Mouse (Mus musculus): ENCODE results near the gene Morn1. TPM values are rescaled to one million over a fixed set of nuclear protein-coding genes. Genes with fewer than 3 reads are reported as not detected.

The Morn1 gene
- polyA plus RNA-seq, 1 experiment, result 6.5 TPM

DNA sequence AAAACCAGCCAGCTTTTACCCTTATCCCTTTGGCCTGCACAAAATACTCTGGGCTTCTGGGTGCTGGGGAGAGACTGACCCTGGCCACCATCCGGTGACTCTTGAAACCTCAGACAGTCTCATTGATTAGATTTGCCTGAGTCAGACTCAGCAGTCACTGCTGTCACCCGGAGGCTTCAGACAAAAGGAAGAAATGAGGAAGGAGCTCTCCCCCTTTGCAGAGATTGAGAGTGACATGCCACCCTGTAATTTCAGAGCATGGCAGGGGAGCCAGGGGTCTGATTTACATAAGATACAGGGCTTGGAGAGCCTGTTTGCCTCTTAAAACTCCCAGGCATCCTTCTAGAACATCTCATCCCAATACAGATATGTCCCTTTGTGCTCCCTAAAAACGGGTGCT lies 46.8 kb downstream of the Morn1 start:
- H3K4me1 ChIP-seq (ENCODE audit: control insufficient read depth, insufficient read depth, low read length), result no peaks in the 10 kb centered on the region
- 38% methylated on average over 3 of the region's 3 CpGs for WGBS

DNA sequence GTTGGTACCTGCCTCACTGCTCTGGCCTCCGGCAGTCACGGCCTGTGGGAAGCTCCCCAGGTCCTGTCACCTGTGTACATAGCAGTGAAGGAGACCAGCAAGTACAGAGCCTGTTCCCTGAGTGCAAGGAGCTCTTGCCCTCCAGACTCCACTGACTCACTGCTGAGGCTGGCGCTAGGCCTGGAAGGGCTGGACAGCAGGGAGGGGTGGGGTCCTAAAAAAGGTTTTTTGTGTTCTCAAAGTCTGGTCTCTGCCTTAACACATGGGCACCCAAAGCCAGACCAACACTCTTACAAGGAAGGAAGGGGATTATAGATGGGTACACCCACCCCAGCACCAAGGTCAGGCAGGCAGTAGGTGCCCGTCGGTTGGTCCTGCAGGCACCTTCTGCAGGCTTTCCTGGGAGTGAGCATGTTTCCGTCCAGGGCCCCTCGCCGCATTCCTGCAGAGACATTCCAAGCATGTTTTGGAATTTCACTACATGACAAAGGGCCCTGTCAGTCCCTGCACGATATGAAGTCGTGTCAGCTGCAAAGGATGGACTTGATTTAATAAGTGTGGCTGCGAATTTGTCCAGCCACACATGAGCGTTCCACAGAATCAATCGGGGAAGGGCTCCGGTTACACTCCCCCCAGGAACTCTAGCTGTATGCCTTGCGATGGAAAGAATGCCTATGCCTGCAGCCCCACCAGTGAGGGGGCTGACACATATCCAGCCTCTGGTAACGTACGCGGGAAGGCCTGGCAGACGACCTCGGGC lies 47.5 kb downstream of the Morn1 start:
- 86% methylated on average over 20 of the region's 20 CpGs for WGBS
- Histone ChIP-seq H3K4me1 (ENCODE audit: control insufficient read depth, insufficient read depth, low read length) (no peaks in the 10 kb centered on the region), H3K4me3 (replicated peaks; ENCODE audit: control insufficient read depth, low read depth, low read length) (no peak overlapping the region), H3K27ac (ENCODE audit: control insufficient read depth, insufficient read depth, low read depth, low read length, poor library complexity) (no peak overlapping the region)
- TF ChIP-seq POLR2A (IDR thresholded peaks at IDR 0.05; ENCODE audit: borderline replicate concordance, control insufficient read depth, low read depth, low read length) (no peak), CTCF (IDR thresholded peaks at IDR 0.05; ENCODE audit: control insufficient read depth, insufficient read depth, low read length) (no peak)

More for the DNA sequence above, 46.8 kb downstream of the Morn1 start:
- Histone ChIP-seq H3K4me3 (replicated peaks; ENCODE audit: control insufficient read depth, low read depth, low read length) (no peak overlapping the region), H3K27ac (ENCODE audit: control insufficient read depth, insufficient read depth, low read depth, low read length, poor library complexity) (no peak overlapping the region)
- TF ChIP-seq POLR2A (IDR thresholded peaks at IDR 0.05; ENCODE audit: borderline replicate concordance, control insufficient read depth, low read depth, low read length), result no peak
- no peak for TF ChIP-seq CTCF (IDR thresholded peaks at IDR 0.05; ENCODE audit: control insufficient read depth, insufficient read depth, low read length)

DNA sequence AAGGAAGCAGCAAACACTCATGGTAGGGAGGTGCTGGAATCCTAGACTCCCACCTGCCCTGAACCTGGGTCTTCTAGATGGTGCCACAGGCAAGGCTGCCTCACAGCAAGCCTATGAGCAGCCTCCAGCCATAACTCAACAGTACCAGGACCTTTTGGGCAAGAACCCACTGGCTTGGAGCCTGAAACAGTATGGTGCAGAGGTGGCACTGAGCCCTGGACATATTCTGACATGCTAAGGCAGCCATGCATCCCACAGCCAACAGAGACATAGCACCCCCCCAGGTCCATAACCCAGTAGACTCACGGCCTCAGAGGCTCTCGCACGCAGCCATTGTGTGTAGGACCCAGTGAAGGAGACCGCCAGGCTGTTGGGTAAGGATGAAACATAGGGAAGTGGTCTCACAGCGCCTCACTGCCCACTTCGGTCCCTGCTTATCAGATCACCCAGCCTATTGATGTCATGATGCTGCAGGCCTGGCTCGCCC lies 48.4 kb downstream of the Morn1 start:
- H3K4me1 ChIP-seq (ENCODE audit: control insufficient read depth, insufficient read depth, low read length), result no peaks in the 10 kb centered on the region
- WGBS, result 72% methylated on average over 7 of the region's 7 CpGs
- no peak overlapping the region for H3K27ac ChIP-seq (ENCODE audit: control insufficient read depth, insufficient read depth, low read depth, low read length, poor library complexity)
- H3K4me3 ChIP-seq (replicated peaks; ENCODE audit: control insufficient read depth, low read depth, low read length), result no peak overlapping the region
- TF ChIP-seq CTCF (IDR thresholded peaks at IDR 0.05; ENCODE audit: control insufficient read depth, insufficient read depth, low read length) (no peak), POLR2A (IDR thresholded peaks at IDR 0.05; ENCODE audit: borderline replicate concordance, control insufficient read depth, low read depth, low read length) (no peak)

DNA sequence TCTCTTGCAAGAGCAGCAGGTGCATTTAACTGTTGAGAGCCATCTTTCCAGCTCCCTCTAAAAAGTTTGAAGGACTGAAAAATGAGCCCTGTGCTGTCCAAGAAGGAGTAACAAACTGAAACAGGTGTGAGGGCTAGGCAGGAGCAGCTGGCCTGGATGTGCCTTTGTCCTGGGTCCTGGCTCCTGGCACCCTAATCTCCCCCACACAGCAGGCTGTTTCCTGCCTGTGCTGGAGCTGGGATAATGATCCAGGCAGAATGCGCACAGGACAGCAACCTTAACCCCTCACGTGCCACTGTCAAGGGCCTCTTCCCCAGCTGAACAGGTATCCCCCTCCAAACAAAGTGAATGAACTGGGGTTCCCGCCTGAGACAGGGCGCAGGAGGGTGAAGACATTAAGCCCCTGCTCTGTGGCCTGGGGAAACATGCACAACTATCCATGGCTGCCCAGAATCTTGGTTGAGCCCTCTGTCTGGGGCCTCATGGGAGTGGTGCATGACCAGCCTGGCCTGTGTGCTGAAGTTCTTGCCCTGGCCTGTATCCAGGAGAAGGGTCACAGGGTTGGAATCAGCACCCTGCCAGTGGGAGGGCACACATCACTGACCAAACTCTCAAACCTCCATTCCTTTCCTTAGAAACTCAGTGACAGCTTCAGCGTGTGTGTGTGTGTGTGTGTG lies 49.7 kb downstream of the Morn1 start:
- TF ChIP-seq CTCF (IDR thresholded peaks at IDR 0.05; ENCODE audit: control insufficient read depth, insufficient read depth, low read length), result no peak
- TF ChIP-seq POLR2A (IDR thresholded peaks at IDR 0.05; ENCODE audit: borderline replicate concordance, control insufficient read depth, low read depth, low read length), result no peak
- no peaks in the 10 kb centered on the region for H3K4me1 ChIP-seq (ENCODE audit: control insufficient read depth, insufficient read depth, low read length)
- WGBS, result 88% methylated on average over 5 of the region's 5 CpGs
- no peak overlapping the region for H3K27ac ChIP-seq (ENCODE audit: control insufficient read depth, insufficient read depth, low read depth, low read length, poor library complexity)
- no peak overlapping the region for H3K4me3 ChIP-seq (replicated peaks; ENCODE audit: control insufficient read depth, low read depth, low read length)

DNA sequence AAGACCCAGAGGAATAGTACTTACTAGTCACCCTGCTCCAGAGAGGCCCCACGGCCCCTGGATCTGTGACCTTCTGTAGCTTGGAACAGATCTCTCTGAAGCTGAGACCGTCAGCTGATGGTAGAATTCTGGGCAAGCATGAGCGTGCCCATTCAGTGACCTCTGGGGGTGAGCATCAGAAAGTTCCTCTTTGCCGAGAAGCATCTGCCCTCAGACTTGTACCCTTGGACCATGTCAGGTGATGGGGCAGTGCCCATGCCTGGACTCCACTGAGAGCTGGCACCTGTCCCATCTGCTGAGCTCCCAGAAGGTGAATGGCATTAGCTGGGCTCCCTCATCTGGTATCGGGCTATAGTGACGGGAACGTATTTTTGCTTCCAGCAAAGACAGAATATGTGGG lies 51.5 kb downstream of the Morn1 start:
- TF ChIP-seq CTCF (IDR thresholded peaks at IDR 0.05; ENCODE audit: control insufficient read depth, insufficient read depth, low read length) (no peak), POLR2A (IDR thresholded peaks at IDR 0.05; ENCODE audit: borderline replicate concordance, control insufficient read depth, low read depth, low read length) (no peak)
- Histone ChIP-seq H3K4me1 (ENCODE audit: control insufficient read depth, insufficient read depth, low read length) (no peaks in the 10 kb centered on the region), H3K27ac (ENCODE audit: control insufficient read depth, insufficient read depth, low read depth, low read length, poor library complexity) (no peak overlapping the region), H3K4me3 (replicated peaks; ENCODE audit: control insufficient read depth, low read depth, low read length) (no peak overlapping the region)
- WGBS, result 76% methylated on average over 7 of the region's 7 CpGs

DNA sequence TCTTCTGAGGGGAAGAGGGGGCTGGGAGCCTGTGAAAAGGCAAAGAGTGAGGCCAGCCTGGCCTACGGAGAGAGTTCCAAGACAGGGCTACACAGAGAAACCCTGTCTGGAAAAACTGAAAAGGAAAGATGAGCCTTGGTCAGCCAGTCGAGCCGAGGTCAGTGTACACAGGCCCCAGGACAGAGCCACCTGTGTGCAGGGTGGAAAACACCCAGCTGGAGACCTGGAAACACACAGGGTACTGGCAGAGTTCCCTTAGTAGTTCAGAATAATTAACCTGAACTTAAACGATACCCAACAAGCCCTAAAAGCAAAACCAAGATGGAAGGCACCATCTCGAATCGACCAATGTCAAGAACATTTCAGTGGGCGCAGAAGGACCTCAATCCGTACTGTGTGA lies 52.1 kb downstream of the Morn1 start:
- Histone ChIP-seq H3K4me1 (ENCODE audit: control insufficient read depth, insufficient read depth, low read length) (no peaks in the 10 kb centered on the region), H3K27ac (ENCODE audit: control insufficient read depth, insufficient read depth, low read depth, low read length, poor library complexity) (no peak overlapping the region), H3K4me3 (replicated peaks; ENCODE audit: control insufficient read depth, low read depth, low read length) (no peak overlapping the region)
- TF ChIP-seq CTCF (IDR thresholded peaks at IDR 0.05; ENCODE audit: control insufficient read depth, insufficient read depth, low read length), result no peak
- TF ChIP-seq POLR2A (IDR thresholded peaks at IDR 0.05; ENCODE audit: borderline replicate concordance, control insufficient read depth, low read depth, low read length), result no peak
- WGBS, result 82% methylated on average over 8 of the region's 8 CpGs

DNA sequence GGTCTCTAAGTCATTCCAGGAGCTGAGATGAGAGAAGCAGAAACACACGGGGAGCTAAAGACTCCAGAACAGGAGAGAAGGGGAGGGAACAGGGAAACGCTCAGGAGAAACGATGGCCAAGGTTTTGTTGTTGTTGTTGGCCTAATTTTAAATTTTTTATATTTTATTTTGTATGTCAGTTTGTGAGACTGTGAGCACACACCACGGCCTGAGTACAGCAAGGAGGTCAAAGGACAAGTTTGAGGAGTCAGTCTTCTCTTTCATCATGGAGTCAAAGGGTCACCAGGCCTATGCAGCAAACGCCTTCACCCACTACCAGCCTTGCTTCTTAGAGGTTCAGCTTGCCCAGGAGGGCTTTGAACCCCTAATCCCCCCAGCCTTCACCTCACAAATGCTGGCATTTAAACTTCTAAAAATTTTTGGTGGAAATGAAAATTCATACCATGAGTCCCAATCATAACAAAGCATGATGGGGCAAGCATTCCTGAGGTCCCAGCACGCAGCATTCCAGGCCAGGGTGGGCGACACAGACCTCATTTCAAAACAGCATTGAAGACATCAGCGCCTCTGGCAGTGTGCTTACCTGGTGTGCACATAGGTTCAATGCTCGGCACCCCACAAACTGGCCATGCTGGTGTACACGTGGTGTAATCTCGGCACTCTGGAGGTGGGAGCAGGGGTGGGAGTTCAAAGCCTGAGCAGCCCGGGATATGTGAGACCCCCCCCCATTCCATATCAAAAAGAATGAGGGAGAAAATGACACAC lies 53.1 kb downstream of the Morn1 start:
- no peak overlapping the region for H3K4me3 ChIP-seq (replicated peaks; ENCODE audit: control insufficient read depth, low read depth, low read length)
- WGBS, result 82% methylated on average over 12 of the region's 12 CpGs
- H3K4me1 ChIP-seq (ENCODE audit: control insufficient read depth, insufficient read depth, low read length), result no peaks in the 10 kb centered on the region
- TF ChIP-seq POLR2A (IDR thresholded peaks at IDR 0.05; ENCODE audit: borderline replicate concordance, control insufficient read depth, low read depth, low read length), result no peak
- no peak for TF ChIP-seq CTCF (IDR thresholded peaks at IDR 0.05; ENCODE audit: control insufficient read depth, insufficient read depth, low read length)
- no peak overlapping the region for H3K27ac ChIP-seq (ENCODE audit: control insufficient read depth, insufficient read depth, low read depth, low read length, poor library complexity)

DNA sequence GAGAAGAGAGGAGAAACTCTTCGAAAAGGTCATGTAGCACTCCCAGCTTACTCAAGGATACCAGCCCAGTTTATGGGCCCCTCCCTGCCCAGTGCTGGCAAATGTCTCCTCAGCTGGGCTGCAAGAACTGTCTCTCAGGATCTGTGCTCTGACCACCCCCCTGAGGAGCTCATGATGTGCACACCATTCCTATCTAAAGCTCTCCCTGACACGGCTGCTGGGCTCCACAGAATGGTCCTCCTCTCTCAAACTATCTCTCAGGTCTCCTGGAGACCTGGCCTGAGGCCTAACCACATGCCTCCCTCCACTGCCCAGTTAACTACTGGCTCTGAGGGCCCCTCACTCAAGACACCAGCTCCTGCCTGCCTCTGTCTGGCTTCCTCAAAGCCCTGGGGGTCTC lies 53.8 kb downstream of the Morn1 start:
- no peak overlapping the region for H3K27ac ChIP-seq (ENCODE audit: control insufficient read depth, insufficient read depth, low read depth, low read length, poor library complexity)
- 77% methylated on average over 2 of the region's 2 CpGs for WGBS
- TF ChIP-seq CTCF (IDR thresholded peaks at IDR 0.05; ENCODE audit: control insufficient read depth, insufficient read depth, low read length), result no peak
- TF ChIP-seq POLR2A (IDR thresholded peaks at IDR 0.05; ENCODE audit: borderline replicate concordance, control insufficient read depth, low read depth, low read length), result no peak
- no peaks in the 10 kb centered on the region for H3K4me1 ChIP-seq (ENCODE audit: control insufficient read depth, insufficient read depth, low read length)
- no peak overlapping the region for H3K4me3 ChIP-seq (replicated peaks; ENCODE audit: control insufficient read depth, low read depth, low read length)

Data from bone marrow, adult 2 months (tissue).